In the genomic region with DNA sequence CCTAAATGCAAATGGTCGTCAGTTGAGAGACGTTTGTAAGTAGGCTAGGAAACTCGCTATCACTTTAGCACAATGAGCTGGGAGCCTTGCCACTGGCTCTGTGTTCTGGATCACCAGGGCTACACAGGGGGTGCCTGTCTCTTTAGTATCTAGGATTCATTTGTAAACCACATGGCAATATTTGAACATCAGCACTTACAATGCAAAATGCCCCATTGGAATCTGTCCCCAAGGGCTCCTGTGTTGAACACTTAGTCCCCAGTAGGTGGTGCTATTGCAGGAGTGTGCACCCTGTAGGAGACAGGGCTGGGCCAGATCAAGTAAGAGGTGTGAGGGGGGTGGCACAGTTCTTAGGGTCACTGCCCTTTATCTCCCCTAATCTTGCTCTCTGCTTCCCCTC, we compare ENCODE assay signal across 8 mouse cellular contexts.
DNase-seq lines count a peak whose midpoint lies in the region; ATAC-seq and TF ChIP-seq lines count a peak whose summit lies in the region.

No protein-coding gene starts in this region.

- H3K27me3 ChIP-seq in cerebellum, adult 2 months (ENCODE audit: control insufficient read depth, insufficient read depth, low read length), result no peaks in the 10 kb centered on the region
- no peaks in the 10 kb centered on the region for H3K27me3 ChIP-seq in lung, embryonic 14.5 days (ENCODE audit: insufficient read depth, low read length)
- no peaks in the 10 kb centered on the region for H3K27me3 ChIP-seq in hindbrain, embryonic 12.5 days

- WGBS in cerebellum, adult 2 months, result 93% methylated on average over 3 of the region's 3 CpGs
- 91% methylated on average over 3 of the region's 3 CpGs for WGBS in lung, embryonic 14.5 days
- whole genome bisulfite sequencing in hindbrain, embryonic 12.5 days, result 94% methylated on average over 3 of the region's 3 CpGs

- no peaks in the 10 kb centered on the region for H3K9me3 ChIP-seq in lung, embryonic 14.5 days (ENCODE audit: low read depth, low read length)
- H3K9me3 ChIP-seq in hindbrain, embryonic 12.5 days (replicated peaks), result no peaks in the 10 kb centered on the region

- DNase-seq in cerebellum, adult 2 months, result no peak
- no peak for DNase-seq in cerebellum, adult 8-10 months
- peak; percentile 62 for DNase-seq in lung, embryonic 14.5 days
- no peak for DNase-seq in lung, postnatal 4 days
- peak; percentile 53 for DNase-seq in thymus, postnatal 0 days (ENCODE audit: low spot score)
- DNase-seq in spleen, postnatal 4 days (ENCODE audit: low spot score in 2 of 2), result no peak

- H3K4me3 ChIP-seq in cerebellum, adult 2 months (replicated peaks; ENCODE audit: insufficient read depth, low read depth, low read length), result no peak overlapping the region
- no peak overlapping the region for H3K4me3 ChIP-seq in lung, embryonic 14.5 days (ENCODE audit: low read depth, low read length)
- no peak overlapping the region for H3K4me3 ChIP-seq in embryonic fibroblast, embryonic 13.5 days (ENCODE audit: insufficient read depth, low read length)
- H3K4me3 ChIP-seq in hindbrain, embryonic 12.5 days, result no peak overlapping the region

- no peak overlapping the region for H3K9ac ChIP-seq in lung, embryonic 14.5 days
- H3K9ac ChIP-seq in hindbrain, embryonic 12.5 days, result no peak overlapping the region

- H3K4me2 ChIP-seq in lung, embryonic 14.5 days, result no peak overlapping the region
- no peak overlapping the region for H3K4me2 ChIP-seq in hindbrain, embryonic 12.5 days (replicated peaks)

- TF ChIP-seq POLR2A in cerebellum, adult 2 months (IDR thresholded peaks at IDR 0.05; ENCODE audit: borderline replicate concordance, insufficient read depth, low read length), result no peak
- no peak for TF ChIP-seq POLR2A in embryonic fibroblast, embryonic 13.5 days (IDR thresholded peaks at IDR 0.05; ENCODE audit: low read depth, low read length)

- TF ChIP-seq CTCF in cerebellum, adult 2 months (IDR thresholded peaks at IDR 0.05; ENCODE audit: borderline replicate concordance, insufficient read depth, low read depth, low read length), result peak; percentile 54; the same call in 1 of the 2 replicates
- peak; percentile 67 for TF ChIP-seq CTCF in lung, embryonic 14.5 days (IDR thresholded peaks at IDR 0.05; ENCODE audit: low read depth)
- TF ChIP-seq CTCF in embryonic fibroblast, embryonic 13.5 days (IDR thresholded peaks at IDR 0.05; ENCODE audit: borderline replicate concordance, insufficient read depth, low read length), result peak; percentile 26; the same call in 1 of the 2 replicates

- H3K4me1 ChIP-seq in cerebellum, adult 2 months (ENCODE audit: control insufficient read depth, insufficient read depth, low read length), result no peaks in the 10 kb centered on the region
- H3K4me1 ChIP-seq in lung, embryonic 14.5 days (ENCODE audit: insufficient read depth), result no peaks in the 10 kb centered on the region
- H3K4me1 ChIP-seq in embryonic fibroblast, embryonic 13.5 days (ENCODE audit: control insufficient read depth, insufficient read depth, low read length), result no peaks in the 10 kb centered on the region; the same call in 1 of the 2 replicates
- peaks cover 27% of the 10 kb centered on the region for H3K4me1 ChIP-seq in hindbrain, embryonic 12.5 days

- no peak overlapping the region for H3K27ac ChIP-seq in cerebellum, adult 2 months (ENCODE audit: insufficient read depth, low read length)
- no peak overlapping the region for H3K27ac ChIP-seq in lung, embryonic 14.5 days (ENCODE audit: low read depth)
- no peak overlapping the region for H3K27ac ChIP-seq in embryonic fibroblast, embryonic 13.5 days (ENCODE audit: insufficient read depth, low read length)
- H3K27ac ChIP-seq in hindbrain, embryonic 12.5 days, result no peak overlapping the region

- H3K36me3 ChIP-seq in lung, embryonic 14.5 days (ENCODE audit: insufficient read depth), result no peaks in the 10 kb centered on the region
- H3K36me3 ChIP-seq in hindbrain, embryonic 12.5 days, result no peaks in the 10 kb centered on the region

- no peak for ATAC-seq in lung, embryonic 14.5 days (ENCODE audit: insufficient read depth)
- ATAC-seq in hindbrain, embryonic 12.5 days (ENCODE audit: low FRiP score), result no peak

Comparison
In these comparisons a context has a peak if more than half of its experiments do, and no peak if none do; other contexts are left out.
1. DNase-seq: peak in lung, embryonic 14.5 days (single experiment) and thymus, postnatal 0 days (single experiment); none in cerebellum, adult 2 months (0 of 2), cerebellum, adult 8-10 months (single experiment), lung, postnatal 4 days (0 of 2) and spleen, postnatal 4 days (0 of 2).
2. Peak in every context shown above with its lines, with median percentiles within 50 percentile points of each other: CTCF ChIP-seq.